Mouse (Mus musculus) midbrain, embryonic 12.5 days (tissue): ENCODE measurements at regions not wholly inside any gene's neighbourhood (a gene's known extent, or its start where the extent isn't known, plus 50 kb on each side); places are given as distances from the start of the nearest gene placed in this dataset.

Experiments
- ATAC-seq: fragments of 200-750 bp; cut with Nextera tagmentation; 2 replicates; pipeline ENCODE4 v1.8.0; 2017; ENCODE audit warnings: low read depth, moderate TSS enrichment, moderate library complexity; ENCODE audit not compliant: low FRiP score
- H3K27ac ChIP-seq: fragments of 300-500 bp; sonication (generic); replicated peaks from 2 replicates; pipeline ENCODE4 v1.5.1; 2016; ENCODE audit warnings: mild to moderate bottlenecking
- H3K27me3 ChIP-seq: fragments of 300-500 bp; sonication (generic); 2 replicates; pipeline ENCODE4 v1.6.1; 2016; ENCODE audit warnings: mild to moderate bottlenecking
- H3K36me3 ChIP-seq: fragments of 300-500 bp; sonication (generic); 2 replicates; pipeline ENCODE4 v1.6.1; 2016
- H3K4me1 ChIP-seq: fragments of 300-500 bp; sonication (generic); 2 replicates; pipeline ENCODE4 v1.6.1; 2016
- H3K4me2 ChIP-seq: fragments of 300-500 bp; sonication (generic); replicated peaks from 2 replicates; pipeline ENCODE4 v1.6.1; 2016; ENCODE audit warnings: mild to moderate bottlenecking, moderate library complexity
- H3K4me3 ChIP-seq: fragments of 300-500 bp; sonication (generic); 2 replicates; pipeline ENCODE4 v1.5.1; 2016; ENCODE audit warnings: mild to moderate bottlenecking
- H3K9ac ChIP-seq: fragments of 300-500 bp; sonication (generic); replicated peaks from 2 replicates; pipeline ENCODE4 v1.6.1; 2016; ENCODE audit warnings: mild to moderate bottlenecking, moderate library complexity
- H3K9me3 ChIP-seq: fragments of 300-500 bp; sonication (generic); 2 replicates; pipeline ENCODE4 v1.6.1; 2016; ENCODE audit warnings: mild to moderate bottlenecking
- WGBS: fragments of 180-500 bp; shearing (Covaris S2); methylation state at CpG from one replicate; pipeline ENCODE4 v1.1.7; 2016; 5-methylcytosine and 5-hydroxymethylcytosine counted together

- H3K36me3 ChIP-seq, result no peaks in the 10 kb centered on the region
- peak overlapping the region; percentile 37 for H3K9ac ChIP-seq
- H3K27ac ChIP-seq, result peak overlapping the region; percentile 30; the same call in 1 of the 2 replicates
- H3K4me1 ChIP-seq, result peaks cover 28% of the 10 kb centered on the region
- no peak overlapping the region for H3K4me3 ChIP-seq
- H3K4me2 ChIP-seq, result no peak overlapping the region
- no peaks in the 10 kb centered on the region for H3K9me3 ChIP-seq
- WGBS, result 57% methylated on average over 13 of the region's 13 CpGs
- H3K27me3 ChIP-seq, result peaks cover 8% of the 10 kb centered on the region
- no peak for ATAC-seq
Measured at GRCm38 (mm10) chr16:90628605-90629120, 98.5 kb downstream of the Mis18a start.

- Histone ChIP-seq H3K27me3 (peaks cover 8% of the 10 kb centered on the region), H3K36me3 (no peaks in the 10 kb centered on the region), H3K27ac (no peak overlapping the region), H3K4me3 (no peak overlapping the region), H3K4me2 (no peak overlapping the region), H3K9me3 (no peaks in the 10 kb centered on the region), H3K9ac (no peak overlapping the region), H3K4me1 (peaks cover 41% of the 10 kb centered on the region)
- WGBS, result 82% methylated on average over 9 of the region's 9 CpGs
- ATAC-seq, result no peak
Measured at GRCm38 (mm10) chr16:90626035-90626670, 101.1 kb downstream of the Mis18a start.

DNA sequence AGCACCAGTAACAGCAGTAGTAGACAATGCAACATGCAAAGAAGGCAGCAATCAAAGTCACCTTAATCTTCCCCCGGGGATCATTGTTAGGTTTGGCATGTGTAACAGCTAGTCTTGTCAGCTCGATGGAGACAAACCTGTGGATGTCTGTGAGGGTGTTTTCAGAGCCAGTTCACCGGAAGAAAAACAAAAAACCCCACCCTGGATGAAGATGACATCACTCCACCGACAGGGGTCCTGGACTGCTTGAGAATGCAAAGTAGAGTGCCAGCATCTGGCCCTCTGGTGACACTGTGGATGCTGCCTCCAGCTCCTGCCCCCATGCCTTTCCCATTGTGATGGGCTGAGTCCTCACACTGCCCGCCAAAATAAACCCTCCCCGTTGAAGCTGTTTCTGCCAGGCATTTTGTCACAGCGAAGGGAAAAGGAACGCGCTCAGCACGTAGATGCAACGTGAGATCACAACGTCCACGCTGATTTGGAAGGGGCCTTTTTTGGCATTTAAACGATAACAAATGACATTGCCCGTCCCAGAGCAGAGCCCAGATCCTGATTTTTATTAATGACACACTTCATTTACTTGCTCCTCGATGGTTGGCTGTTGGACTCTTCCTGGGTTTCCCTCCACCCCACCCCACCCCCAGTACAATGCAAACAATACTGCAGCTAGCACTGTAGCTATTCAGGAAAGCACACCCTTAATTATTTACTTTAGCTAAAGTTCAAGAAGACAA, 101.7 kb downstream of the Mis18a start:
- H3K9ac ChIP-seq, result no peak overlapping the region
- no peak for ATAC-seq
- H3K4me3 ChIP-seq, result no peak overlapping the region
- no peaks in the 10 kb centered on the region for H3K9me3 ChIP-seq
- H3K4me1 ChIP-seq, result peaks cover 41% of the 10 kb centered on the region
- H3K27me3 ChIP-seq, result peaks cover 8% of the 10 kb centered on the region
- H3K4me2 ChIP-seq, result no peak overlapping the region
- no peaks in the 10 kb centered on the region for H3K36me3 ChIP-seq
- 82% methylated on average over 16 of the region's 16 CpGs for WGBS
- H3K27ac ChIP-seq, result no peak overlapping the region

DNA sequence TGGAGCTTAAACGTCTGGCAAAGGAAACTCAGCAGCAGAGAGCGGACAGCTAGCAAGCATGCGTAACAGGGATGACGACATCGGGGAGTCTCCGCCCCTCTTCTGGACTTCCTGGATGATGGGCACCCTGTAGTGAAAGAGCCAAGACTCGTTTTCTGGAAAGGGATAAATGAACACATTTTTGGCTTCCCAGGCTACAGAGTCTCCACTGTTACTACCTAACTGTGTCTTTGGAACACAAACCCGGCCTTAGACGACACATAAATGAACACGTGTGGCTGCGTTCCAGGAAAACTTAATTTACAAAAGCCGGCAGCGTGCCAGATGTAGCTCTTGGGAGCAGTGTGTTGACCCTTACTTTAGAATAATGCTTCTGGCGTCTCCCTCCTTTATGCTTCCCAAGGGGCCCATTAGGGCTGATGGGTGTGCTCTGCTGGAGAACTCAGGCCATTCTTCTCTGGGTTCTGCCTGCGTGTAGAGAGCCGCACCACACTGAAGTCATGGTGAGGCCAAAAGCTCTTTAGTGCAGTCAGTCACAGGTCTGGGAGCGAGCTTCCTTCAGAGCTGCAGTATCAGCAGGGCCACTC, 103.1 kb downstream of the Mis18a start:
- H3K4me1 ChIP-seq, result peaks cover 28% of the 10 kb centered on the region
- 74% methylated on average over 17 of the region's 17 CpGs for WGBS
- no peak for ATAC-seq

DNA sequence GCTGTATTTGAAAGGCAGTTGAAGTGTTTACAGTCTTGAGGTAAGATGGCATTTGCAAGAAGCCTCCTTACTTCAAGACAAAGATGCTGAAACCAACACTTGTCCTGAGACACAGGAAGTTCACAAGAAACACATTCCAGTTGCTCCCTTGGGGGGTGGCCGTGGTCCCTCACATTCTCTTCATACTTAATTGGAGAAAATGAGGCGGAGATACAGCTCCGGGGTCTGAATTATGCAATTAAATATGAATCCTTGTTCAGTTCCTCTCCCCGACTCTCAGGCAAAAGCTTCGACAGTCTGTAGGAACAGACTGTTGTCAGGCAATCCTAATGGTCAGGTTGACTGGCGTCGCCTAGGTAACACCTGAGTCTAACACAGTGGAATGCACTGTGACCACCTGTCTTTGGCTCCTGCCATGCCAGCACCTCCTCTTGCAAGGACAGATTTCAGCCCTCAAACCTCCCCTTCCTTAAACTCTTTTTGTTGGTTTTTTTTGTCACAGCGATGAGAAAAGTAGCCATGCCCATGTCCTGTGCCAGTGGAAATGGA, 104.5 kb downstream of the Mis18a start:
- Histone ChIP-seq H3K4me2 (no peak overlapping the region), H3K27ac (peak overlapping the region; percentile 3; the same call in 1 of the 2 replicates), H3K4me3 (no peak overlapping the region), H3K36me3 (no peaks in the 10 kb centered on the region), H3K9ac (no peak overlapping the region), H3K9me3 (no peaks in the 10 kb centered on the region), H3K4me1 (peaks cover 22% of the 10 kb centered on the region), H3K27me3 (no peaks in the 10 kb centered on the region; the same call in 1 of the 2 replicates)
- 78% methylated on average over 8 of the region's 8 CpGs for WGBS
- no peak for ATAC-seq

More for the DNA sequence above, 103.1 kb downstream of the Mis18a start:
- no peak overlapping the region for H3K4me2 ChIP-seq
- H3K9me3 ChIP-seq, result no peaks in the 10 kb centered on the region
- H3K36me3 ChIP-seq, result no peaks in the 10 kb centered on the region
- H3K4me3 ChIP-seq, result no peak overlapping the region
- no peak overlapping the region for H3K9ac ChIP-seq
- no peak overlapping the region for H3K27ac ChIP-seq
- H3K27me3 ChIP-seq, result no peaks in the 10 kb centered on the region; the same call in 1 of the 2 replicates

GRCm38 (mm10) chr16:90621761-90622411, 105.3 kb downstream of the Mis18a start:
- H3K4me2 ChIP-seq, result no peak overlapping the region
- no peak overlapping the region for H3K9ac ChIP-seq
- H3K4me1 ChIP-seq, result peaks cover 22% of the 10 kb centered on the region
- H3K4me3 ChIP-seq, result no peak overlapping the region
- no peaks in the 10 kb centered on the region for H3K9me3 ChIP-seq
- no peak for ATAC-seq
- H3K27ac ChIP-seq, result peak overlapping the region; percentile 3; the same call in 1 of the 2 replicates
- H3K36me3 ChIP-seq, result no peaks in the 10 kb centered on the region
- no peaks in the 10 kb centered on the region; the same call in 1 of the 2 replicates for H3K27me3 ChIP-seq
- WGBS, result 53% methylated on average over 13 of the region's 13 CpGs

GRCm38 (mm10) chr16:90619565-90620311, 107.5 kb downstream of the Mis18a start:
- H3K27ac ChIP-seq, result no peak overlapping the region
- ATAC-seq, result no peak
- no peaks in the 10 kb centered on the region for H3K36me3 ChIP-seq
- H3K4me3 ChIP-seq, result no peak overlapping the region
- 84% methylated on average over 13 of the region's 13 CpGs for whole genome bisulfite sequencing
- H3K9me3 ChIP-seq, result no peaks in the 10 kb centered on the region
- H3K27me3 ChIP-seq, result no peaks in the 10 kb centered on the region; the same call in 1 of the 2 replicates
- no peak overlapping the region for H3K4me2 ChIP-seq
- H3K9ac ChIP-seq, result no peak overlapping the region
- H3K4me1 ChIP-seq, result peaks cover 22% of the 10 kb centered on the region

GRCm38 (mm10) chr16:90615791-90616190, 111.4 kb downstream of the Mis18a start:
- Histone ChIP-seq H3K9me3 (no peaks in the 10 kb centered on the region), H3K4me3 (no peak overlapping the region), H3K27me3 (no peaks in the 10 kb centered on the region), H3K27ac (no peak overlapping the region), H3K9ac (no peak overlapping the region), H3K4me1 (no peaks in the 10 kb centered on the region), H3K4me2 (no peak overlapping the region), H3K36me3 (no peaks in the 10 kb centered on the region)
- no peak for ATAC-seq
- WGBS, result 86% methylated on average over 10 of the region's 10 CpGs

DNA sequence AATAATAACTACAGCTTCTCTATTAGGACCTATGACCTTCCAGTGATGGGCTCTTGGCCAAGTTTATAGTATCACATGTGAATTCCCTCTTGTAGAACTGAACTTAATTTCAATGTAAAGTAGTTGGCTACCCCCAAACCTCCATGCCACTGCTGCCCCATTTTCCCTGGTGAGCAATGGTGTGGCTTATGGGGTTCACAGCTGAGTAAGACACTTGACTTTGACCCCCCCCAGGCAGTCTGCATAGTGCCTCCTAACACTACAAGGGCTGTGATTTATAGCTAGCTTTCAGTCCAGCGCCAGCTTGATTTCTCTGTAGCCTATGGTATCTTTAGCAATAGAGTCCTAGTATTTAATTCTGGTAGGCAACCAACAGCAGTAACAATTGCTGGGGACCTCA, 113.1 kb downstream of the Mis18a start:
- Histone ChIP-seq H3K9ac (no peak overlapping the region), H3K27ac (no peak overlapping the region), H3K27me3 (no peaks in the 10 kb centered on the region), H3K4me1 (no peaks in the 10 kb centered on the region), H3K36me3 (no peaks in the 10 kb centered on the region), H3K4me2 (no peak overlapping the region), H3K9me3 (no peaks in the 10 kb centered on the region), H3K4me3 (no peak overlapping the region)
- 100% methylated on average over 1 of the region's 1 CpGs for WGBS
- no peak for ATAC-seq

DNA sequence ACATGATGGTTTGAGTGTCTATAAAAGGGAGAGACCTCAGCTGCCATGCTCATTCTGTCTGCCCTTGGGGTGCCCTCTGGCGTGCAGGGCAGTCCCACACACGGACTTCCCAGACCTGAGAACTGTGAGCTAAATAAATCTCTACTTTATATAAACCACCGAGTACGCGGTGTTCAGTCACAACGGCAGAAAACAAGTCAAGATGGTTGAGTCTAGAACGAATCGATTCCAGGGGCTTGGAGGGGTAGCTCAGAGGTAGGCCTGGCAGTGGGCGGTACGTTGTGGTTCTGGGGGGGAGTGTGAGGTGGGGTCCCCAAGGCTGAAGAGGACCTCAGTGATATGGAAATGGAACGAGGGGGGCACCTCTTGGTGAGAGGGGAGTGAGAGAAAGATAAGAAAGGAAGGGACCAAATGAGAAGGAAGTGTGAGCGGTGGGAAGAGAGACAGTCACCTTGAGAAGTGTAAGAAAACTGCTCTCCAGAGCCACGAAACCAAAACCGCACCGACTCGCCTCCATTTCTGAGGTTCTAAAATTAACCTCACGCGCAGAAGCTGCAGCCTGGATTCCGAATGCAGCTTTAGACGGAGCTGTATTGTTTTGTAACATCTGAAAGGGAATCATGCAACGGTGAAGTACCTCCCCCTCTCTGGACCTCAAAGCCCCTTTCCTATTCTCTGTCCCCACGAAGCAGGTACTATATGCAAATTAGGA, 117.0 kb downstream of the Mis18a start:
- no peak overlapping the region for H3K4me2 ChIP-seq
- H3K9me3 ChIP-seq, result no peaks in the 10 kb centered on the region
- no peaks in the 10 kb centered on the region for H3K36me3 ChIP-seq
- no peak overlapping the region for H3K4me3 ChIP-seq
- H3K9ac ChIP-seq, result no peak overlapping the region
- WGBS, result 92% methylated on average over 22 of the region's 22 CpGs
- no peak for ATAC-seq
- H3K4me1 ChIP-seq, result no peaks in the 10 kb centered on the region
- no peak overlapping the region for H3K27ac ChIP-seq
- no peaks in the 10 kb centered on the region for H3K27me3 ChIP-seq
